In the genomic region with DNA sequence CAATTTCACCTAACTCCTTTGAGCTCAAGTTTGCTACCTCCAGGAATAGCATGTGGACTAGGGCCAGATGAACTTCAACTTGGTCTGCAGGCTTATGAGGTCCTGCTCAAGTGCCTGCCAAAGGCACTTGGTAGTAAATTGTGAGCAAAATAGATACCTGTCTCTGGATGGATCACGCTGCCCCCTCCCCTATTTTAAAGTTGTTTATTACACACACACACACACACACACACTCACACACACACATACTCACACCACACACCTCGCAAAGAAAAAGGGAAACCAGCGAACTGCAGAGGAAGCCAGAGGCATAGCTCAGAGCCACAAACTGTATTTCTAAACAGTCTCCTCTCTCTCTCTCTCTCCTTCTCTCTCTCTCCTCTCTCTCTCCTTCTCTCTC, we compare ENCODE assay signal across 8 mouse cellular contexts. TPM values are rescaled to one million over a fixed set of nuclear protein-coding genes. Genes with fewer than 3 reads are reported as not detected.
DNase-seq lines count a peak whose midpoint lies in the region; ATAC-seq and TF ChIP-seq lines count a peak whose summit lies in the region.

No protein-coding gene starts in this region.

- no peak for TF ChIP-seq POLR2A in brain, embryonic 14.5 days (IDR thresholded peaks at IDR 0.05; ENCODE audit: borderline replicate concordance, extremely low read depth, insufficient read depth, insufficient read length, poor library complexity, severe bottlenecking)

- no peak for TF ChIP-seq EP300 in heart, postnatal 0 days (IDR thresholded peaks at IDR 0.05; ENCODE audit: low read depth)

- peak overlapping the region; percentile 99 for H3K27ac ChIP-seq in layer of hippocampus, adult 2 months
- H3K27ac ChIP-seq in heart, postnatal 0 days (ENCODE audit: low read depth) = peak overlapping the region; percentile 100
- H3K27ac ChIP-seq in liver, embryonic 13.5 days = no peak overlapping the region

- H3K9ac ChIP-seq in heart, postnatal 0 days (replicated peaks; ENCODE audit: low read depth, low read length) = peak overlapping the region; percentile 99; the same call in 1 of the 2 replicates
- H3K9ac ChIP-seq in liver, embryonic 13.5 days = 0 out of 2 replicates have a peak overlapping the region, but pooled peaks have one; percentile 85

- peak overlapping the region; percentile 94 for H3K4me3 ChIP-seq in layer of hippocampus, adult 2 months
- H3K4me3 ChIP-seq in heart, postnatal 0 days (ENCODE audit: low read depth, low read length) = peak overlapping the region; percentile 76
- H3K4me3 ChIP-seq in liver, embryonic 13.5 days (replicated peaks) = peak overlapping the region; percentile 73

- no peak for ATAC-seq in heart, postnatal 0 days (ENCODE audit: insufficient read depth, low read depth)
- no peak for ATAC-seq in liver, embryonic 13.5 days (ENCODE audit: low read depth)

- H3K36me3 ChIP-seq in heart, postnatal 0 days (replicated peaks; ENCODE audit: control insufficient read depth, insufficient read depth, low read length) = no peaks in the 10 kb centered on the region
- no peaks in the 10 kb centered on the region for H3K36me3 ChIP-seq in liver, embryonic 13.5 days

- no peak for TF ChIP-seq CTCF in layer of hippocampus, adult 2 months (conservative IDR thresholded peaks at IDR 0.05)
- TF ChIP-seq CTCF in brain, embryonic 14.5 days (IDR thresholded peaks at IDR 0.05; ENCODE audit: borderline replicate concordance, extremely low read depth, insufficient read depth, insufficient read length) = no peak
- no peak for TF ChIP-seq CTCF in heart, postnatal 0 days (IDR thresholded peaks at IDR 0.05; ENCODE audit: low read depth)

- peak overlapping the region; percentile 97 for H3K4me2 ChIP-seq in heart, postnatal 0 days (ENCODE audit: low read depth, low read length)
- H3K4me2 ChIP-seq in liver, embryonic 13.5 days = peak overlapping the region; percentile 96

- DNase-seq in layer of hippocampus, adult 2 months (ENCODE audit: low spot score in 2 of 2) = no peak
- no peak for DNase-seq in layer of hippocampus, adult 9-11 months
- DNase-seq in brain, embryonic 14.5 days (ENCODE audit: low read depth) = peak; percentile 33
- peak; percentile 58 for DNase-seq in heart, postnatal 0 days (ENCODE audit: low spot score)
- no peak for DNase-seq in liver, embryonic 13.5 days
- DNase-seq in thymus, postnatal 14 days = peak; percentile 48
- DNase-seq in c-Kit-positive CD71-positive TER-119-positive erythroid progenitor cells, embryonic 14.5 days (ENCODE audit: low spot score) = no peak
- DNase-seq in layer of hippocampus, adult 8-10 months (ENCODE audit: low spot score in 2 of 2) = no peak

- H3K27me3 ChIP-seq in heart, postnatal 0 days (ENCODE audit: control insufficient read depth, insufficient read depth, low read length) = no peaks in the 10 kb centered on the region
- H3K27me3 ChIP-seq in liver, embryonic 13.5 days = peaks cover 99% of the 10 kb centered on the region

- H3K4me1 ChIP-seq in heart, postnatal 0 days (ENCODE audit: control insufficient read depth, insufficient read depth) = peaks cover 19% of the 10 kb centered on the region
- H3K4me1 ChIP-seq in liver, embryonic 13.5 days (replicated peaks) = peaks cover 56% of the 10 kb centered on the region

- H3K9me3 ChIP-seq in heart, postnatal 0 days (replicated peaks; ENCODE audit: control insufficient read depth, low read length) = no peaks in the 10 kb centered on the region
- H3K9me3 ChIP-seq in liver, embryonic 13.5 days (replicated peaks) = no peaks in the 10 kb centered on the region

- 8% methylated on average over 3 of the region's 3 CpGs for WGBS in heart, postnatal 0 days
- 0% methylated on average over 3 of the region's 3 CpGs for WGBS in liver, embryonic 13.5 days (ENCODE audit: insufficient replicate concordance)

RNA-seq across cellular contexts. Expression of gene Gm37419, which starts 2.1 kb away (rescaled TPM):
- total RNA-seq in layer of hippocampus, adult 2 months (2021) = not detected
- not detected in 2 replicates for polyA plus RNA-seq in brain, embryonic 14.5 days (2012; rRNA removed)
- not detected in 2 replicates for total RNA-seq in heart, postnatal 0 days (2014; rRNA removed; ENCODE audit: low replicate concordance)
- not detected in 2 replicates for polyA plus RNA-seq in heart, postnatal 0 days (2015; fragmentation: Nextera tagmentation; extraction: Ambion mirVana)
- not detected in 2 replicates for polyA plus RNA-seq in liver, embryonic 13.5 days (2015; fragmentation: Nextera tagmentation; extraction: Ambion mirVana)
- not detected for total RNA-seq in layer of hippocampus, adult 8-10 months (2022)

RNA-seq across cellular contexts. Expression of gene Bcl6, which starts 2.5 kb away (rescaled TPM):
- 10 to 100 TPM; 56.8 to 61.5 TPM for total RNA-seq in layer of hippocampus, adult 2 months (2021)
- polyA plus RNA-seq in brain, embryonic 14.5 days (2012; rRNA removed) = 3.5 and 5.5 TPM in 2 replicates
- total RNA-seq in heart, postnatal 0 days (2014; rRNA removed; ENCODE audit: low replicate concordance) = 0.23 and 2.8 TPM in 2 replicates
- 0.19 and 0.25 TPM in 2 replicates for polyA plus RNA-seq in heart, postnatal 0 days (2015; fragmentation: Nextera tagmentation; extraction: Ambion mirVana)
- 0.21 and 0.24 TPM in 2 replicates for polyA plus RNA-seq in liver, embryonic 13.5 days (2015; fragmentation: Nextera tagmentation; extraction: Ambion mirVana)
- total RNA-seq in layer of hippocampus, adult 8-10 months (2022) = 10 to 100 TPM; 44.9 to 51.7 (median 49.1) TPM

RNA-seq across cellular contexts. Expression of gene Rtp2, which starts 54.0 kb away (rescaled TPM):
- total RNA-seq in layer of hippocampus, adult 2 months (2021) = under 1 TPM; 0.32 to 0.54 TPM
- polyA plus RNA-seq in brain, embryonic 14.5 days (2012; rRNA removed) = 0.04 and 0.07 TPM in 2 replicates
- not detected in 2 replicates for total RNA-seq in heart, postnatal 0 days (2014; rRNA removed; ENCODE audit: low replicate concordance)
- polyA plus RNA-seq in heart, postnatal 0 days (2015; fragmentation: Nextera tagmentation; extraction: Ambion mirVana) = not detected in 2 replicates
- polyA plus RNA-seq in liver, embryonic 13.5 days (2015; fragmentation: Nextera tagmentation; extraction: Ambion mirVana) = not detected in 2 replicates
- under 1 TPM; 0.30 to 0.76 (median 0.47) TPM for total RNA-seq in layer of hippocampus, adult 8-10 months (2022)

Comparison
In these comparisons a context has a peak if more than half of its experiments do, and no peak if none do; other contexts are left out.
1. DNase-seq: peak in brain, embryonic 14.5 days (single experiment), heart, postnatal 0 days (single experiment) and thymus, postnatal 14 days (single experiment); none in layer of hippocampus, adult 2 months (0 of 2), layer of hippocampus, adult 9-11 months (single experiment), liver, embryonic 13.5 days (single experiment), c-Kit-positive CD71-positive TER-119-positive erythroid progenitor cells, embryonic 14.5 days (single experiment) and layer of hippocampus, adult 8-10 months (0 of 2).
2. RNA of gene Bcl6, which starts 2.5 kb away (total RNA-seq): 56.8 to 61.5 TPM in layer of hippocampus, adult 2 months and 44.9 to 51.7 TPM in layer of hippocampus, adult 8-10 months; 0.23 to 2.8 TPM in heart, postnatal 0 days; every median in the first group is over 10 times any median in the second.
3. Peak in every context shown above with its lines, with median percentiles within 50 percentile points of each other: H3K4me3 ChIP-seq.